9 mouse cellular contexts compared by ENCODE assay signal in the genomic region with DNA sequence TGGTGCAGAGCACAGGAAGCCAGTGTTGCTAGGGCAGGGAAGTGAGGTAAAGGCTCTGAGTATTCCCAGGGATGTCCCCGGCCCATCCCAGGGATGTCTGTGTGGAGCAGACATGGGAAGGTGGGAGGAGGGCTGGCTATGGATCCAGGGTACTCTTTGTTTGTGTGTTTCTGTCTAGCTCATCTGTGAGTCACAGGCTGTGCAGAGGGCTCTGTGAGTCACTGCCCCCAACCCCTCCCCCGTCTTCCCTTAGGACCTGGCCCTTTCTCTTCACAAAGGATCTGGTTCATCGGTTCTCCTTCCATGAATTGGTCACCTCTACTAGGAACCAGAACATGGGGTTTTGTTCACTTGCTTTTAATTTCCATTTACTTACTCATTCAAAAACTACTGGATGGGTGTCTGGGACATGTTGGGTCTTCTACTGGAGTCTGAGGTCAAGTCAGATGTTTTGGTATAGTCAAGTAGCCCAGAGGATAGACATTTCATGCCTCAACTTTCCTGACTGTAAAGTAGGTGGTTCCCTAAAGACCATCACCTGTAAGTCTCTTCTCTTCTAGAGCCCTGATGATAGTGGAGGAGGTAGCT.
"Had no signal": no experiment of that assay in that cellular context is flagged by ENCODE, and none has a peak within 500 bp of the region (broad histone marks: within the 10 kb centered on the region; RNA-seq: fewer than 3 reads in every experiment).

No protein-coding gene starts in this region.

- DNase-seq: kidney, postnatal 10 days; layer of hippocampus, adult 9-11 months; layer of hippocampus, postnatal 36 days; liver; liver, embryonic 13.5 days; liver, postnatal 0 days; lung, postnatal 14 days; right cerebral cortex, postnatal 25 days; thymus, postnatal 36 days had no signal
